Mouse (Mus musculus) lung, adult 2 months (tissue): Measurements from ENCODE around the gene Hmcn1. TPM values are rescaled to one million over a fixed set of nuclear protein-coding genes. Genes with fewer than 3 reads are reported as not detected.

ENCODE experiments used
- DNase-seq: peaks from one replicate; pipeline ENCODE4 v3.0.0; 2022
- H3K4me1 ChIP-seq: fragments of 200-500 bp; 2 replicates; pipeline ENCODE4 v1.6.1; 2011; ENCODE audit warnings: low read length; ENCODE audit not compliant: control insufficient read depth, insufficient read depth
- H3K4me3 ChIP-seq: fragments of 200-500 bp; replicated peaks from 2 replicates; pipeline ENCODE3; 2011; ENCODE audit warnings: low read depth, mild to moderate bottlenecking, control low read depth, low read length; ENCODE audit errors: extremely low read depth
- CTCF ChIP-seq: fragments of 200-500 bp; IDR thresholded peaks from 2 replicates; pipeline ENCODE4 v1.5.1; 2011; ENCODE audit warnings: mild to moderate bottlenecking, low read length, control low read depth; ENCODE audit not compliant: insufficient read depth
- POLR2A ChIP-seq: fragments of 200-500 bp; IDR thresholded peaks from 2 replicates; pipeline ENCODE4 v1.6.1; 2011; ENCODE audit warnings: low read depth, mild to moderate bottlenecking, control low read depth, low read length, borderline replicate concordance; ENCODE audit errors: extremely low read depth
- WGBS: fragments of 180-500 bp; shearing (Covaris S2); methylation state at CpG from one replicate; pipeline ENCODE4 v1.1.7; 2018; 5-methylcytosine and 5-hydroxymethylcytosine counted together
- polyA plus RNA-seq: library from polyadenylated mRNA; depleted of rRNA; stranded (reverse); fragments of >200 nt; gene quantifications from 2 replicates; pipeline ENCODE4 v1.2.3, GENCODE M21; 2012

The Hmcn1 gene
- polyA plus RNA-seq, 1 experiment, result 72.0 TPM

DNA sequence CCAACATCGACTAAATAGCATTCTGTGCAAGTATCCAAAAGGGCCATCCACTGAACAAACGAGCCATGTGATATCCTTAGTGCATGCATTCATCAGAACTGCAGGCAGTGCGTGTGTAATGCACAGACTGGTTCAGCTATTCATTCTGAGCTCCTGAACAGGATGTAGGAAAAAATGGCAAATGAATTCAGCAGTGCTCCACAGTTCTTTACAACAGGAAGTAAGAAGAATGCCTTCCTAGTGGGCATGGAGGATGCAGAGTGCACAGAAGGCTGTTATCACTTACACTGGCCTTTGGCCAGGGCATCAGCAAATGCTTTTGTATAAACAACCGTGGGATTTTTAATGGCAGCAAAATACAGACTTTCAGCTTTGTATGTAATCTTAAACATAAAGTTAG, 103.2 kb downstream of the Hmcn1 start:
- H3K4me1 ChIP-seq, result peaks cover 8% of the 10 kb centered on the region
- WGBS, result 49% methylated on average over 4 of the region's 4 CpGs
- no peak overlapping the region for H3K4me3 ChIP-seq
- TF ChIP-seq POLR2A (no peak), CTCF (no peak)
- no peak for DNase-seq

DNA sequence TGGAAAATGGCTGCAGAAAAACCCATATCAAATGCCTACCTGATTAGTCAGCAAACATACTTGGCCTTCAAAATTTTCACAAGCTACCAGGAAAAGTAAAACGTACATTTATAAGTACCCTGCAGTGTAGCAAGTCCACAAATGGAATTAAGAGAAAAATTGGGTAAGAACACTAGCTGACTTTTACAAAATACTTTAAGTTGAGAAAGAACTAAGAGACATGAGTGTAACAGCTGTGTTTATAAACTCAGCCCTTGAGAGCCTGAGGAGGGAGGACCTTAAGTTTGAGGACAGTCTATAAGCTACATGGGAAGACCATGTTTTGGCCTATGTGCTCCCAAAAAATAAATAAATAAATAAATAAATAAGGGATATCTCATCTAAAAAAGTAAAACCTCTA, 107.0 kb downstream of the Hmcn1 start:
- Histone ChIP-seq H3K4me1 (peaks cover 6% of the 10 kb centered on the region), H3K4me3 (no peak overlapping the region)
- WGBS, result 74% methylated on average over 1 of the region's 1 CpGs
- no peak for DNase-seq
- TF ChIP-seq CTCF, result no peak

DNA sequence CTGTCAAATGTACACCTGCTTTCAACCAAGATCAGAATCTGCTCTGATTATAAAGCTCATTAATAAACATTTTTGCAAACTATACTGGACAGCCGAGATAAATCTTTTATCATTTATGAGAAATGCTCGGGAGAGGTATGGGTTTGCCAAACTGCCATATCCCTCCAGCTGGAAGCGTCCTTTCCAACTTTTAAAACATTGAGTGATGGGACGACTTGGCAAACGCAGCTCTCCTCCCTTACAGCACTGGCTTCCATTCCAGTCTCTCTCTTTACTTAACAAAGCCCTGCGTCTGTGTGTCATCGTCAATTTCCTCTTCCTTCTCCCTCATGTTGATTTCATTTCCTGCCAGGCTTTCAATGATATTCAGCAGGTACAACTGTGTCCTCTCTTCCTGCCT, 114.8 kb downstream of the Hmcn1 start:
- peaks cover 24% of the 10 kb centered on the region for H3K4me1 ChIP-seq
- DNase-seq, result no peak
- TF ChIP-seq POLR2A, result no peak
- no peak for TF ChIP-seq CTCF
- WGBS, result 39% methylated on average over 7 of the region's 7 CpGs
- H3K4me3 ChIP-seq, result no peak overlapping the region

DNA sequence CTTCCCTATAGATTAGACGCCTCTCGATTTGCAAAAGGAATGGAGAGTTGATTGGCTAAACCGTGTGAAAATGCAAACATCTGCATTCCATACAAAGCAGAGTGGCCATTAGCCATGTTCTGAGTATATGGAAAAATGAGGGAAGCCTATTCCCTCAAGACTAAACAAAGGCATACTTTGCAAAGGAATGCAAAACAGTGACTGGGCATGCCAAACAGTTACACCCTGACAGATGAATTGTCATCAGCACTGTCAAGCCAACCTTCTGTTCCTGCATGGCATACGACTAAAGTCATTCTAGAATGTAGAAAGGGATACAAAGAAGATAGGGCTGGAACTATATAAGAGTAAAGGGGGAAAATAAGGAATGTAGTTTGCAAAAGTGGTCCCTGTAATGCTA, 115.3 kb downstream of the Hmcn1 start:
- H3K4me3 ChIP-seq, result no peak overlapping the region
- no peak for TF ChIP-seq CTCF
- no peak for TF ChIP-seq POLR2A
- WGBS, result 35% methylated on average over 4 of the region's 4 CpGs
- H3K4me1 ChIP-seq, result peaks cover 24% of the 10 kb centered on the region
- DNase-seq, result no peak

DNA sequence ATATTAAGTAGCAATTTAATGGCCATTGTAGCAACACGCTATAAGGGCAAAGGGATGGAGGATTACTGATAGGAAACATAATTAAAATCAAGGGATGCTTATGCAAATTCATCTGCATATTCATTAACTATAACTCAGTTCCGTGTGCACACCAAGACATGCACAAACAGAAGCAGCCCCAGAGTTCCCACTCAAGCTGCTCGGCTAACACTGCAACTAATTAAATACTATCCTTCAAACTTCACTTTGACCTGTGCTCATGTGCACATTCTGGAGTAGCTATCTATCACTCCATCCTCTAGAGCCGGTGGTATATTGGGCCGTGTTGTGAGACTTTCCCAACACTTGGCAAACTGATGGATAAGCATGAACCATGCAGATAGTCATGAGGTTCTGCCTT, 119.2 kb downstream of the Hmcn1 start:
- 77% methylated on average over 5 of the region's 5 CpGs for WGBS
- no peak for DNase-seq

DNA sequence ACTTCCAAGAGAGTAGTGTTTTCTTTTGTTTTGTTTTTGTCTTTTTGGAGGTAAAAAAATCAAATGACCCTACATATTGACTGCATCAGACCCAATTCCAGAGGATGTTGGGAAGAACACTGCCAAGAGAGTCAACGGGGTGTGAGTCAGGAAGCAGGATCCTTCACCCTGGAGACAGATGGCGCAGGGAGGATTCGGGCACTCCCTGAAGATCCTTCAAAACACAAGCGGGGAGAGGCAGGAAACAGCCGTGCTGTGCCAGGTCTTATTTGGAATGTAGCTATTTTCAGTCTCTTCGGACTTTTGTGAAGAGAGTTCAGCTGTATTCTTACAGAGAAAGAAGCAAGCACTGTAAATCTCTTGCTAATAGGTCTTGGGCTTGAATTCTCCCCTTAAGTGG, 120.0 kb downstream of the Hmcn1 start:
- H3K4me3 ChIP-seq, result no peak overlapping the region
- TF ChIP-seq CTCF, result no peak
- TF ChIP-seq POLR2A, result no peak
- WGBS, result 23% methylated on average over 6 of the region's 6 CpGs
- DNase-seq, result no peak
- H3K4me1 ChIP-seq, result peaks cover 19% of the 10 kb centered on the region

More for the DNA sequence above, 119.2 kb downstream of the Hmcn1 start:
- Histone ChIP-seq H3K4me3 (no peak overlapping the region), H3K4me1 (peaks cover 24% of the 10 kb centered on the region)
- TF ChIP-seq POLR2A, result no peak
- no peak for TF ChIP-seq CTCF

DNA sequence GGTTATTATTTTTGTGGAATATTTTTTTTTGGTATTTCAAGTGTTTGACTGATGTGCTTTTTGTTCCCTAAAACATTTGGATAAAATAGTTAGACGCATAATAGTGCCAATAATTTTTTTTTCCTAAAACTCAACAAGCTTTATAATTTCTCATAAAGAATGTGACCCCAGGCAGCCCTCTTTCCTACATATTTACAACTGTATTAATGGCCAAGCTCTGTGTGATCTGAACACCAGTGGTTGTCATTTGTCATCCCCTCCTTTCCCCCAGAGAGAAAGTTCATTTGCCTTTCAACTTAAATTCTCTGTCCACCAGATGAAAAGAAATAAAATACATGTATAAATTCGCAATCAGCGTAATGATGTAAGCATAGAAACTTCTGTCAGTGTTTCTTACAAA, 121.1 kb downstream of the Hmcn1 start:
- Histone ChIP-seq H3K4me3 (no peak overlapping the region), H3K4me1 (peaks cover 13% of the 10 kb centered on the region)
- TF ChIP-seq CTCF (no peak), POLR2A (no peak)
- 64% methylated on average over 3 of the region's 3 CpGs for WGBS
- DNase-seq, result no peak

DNA sequence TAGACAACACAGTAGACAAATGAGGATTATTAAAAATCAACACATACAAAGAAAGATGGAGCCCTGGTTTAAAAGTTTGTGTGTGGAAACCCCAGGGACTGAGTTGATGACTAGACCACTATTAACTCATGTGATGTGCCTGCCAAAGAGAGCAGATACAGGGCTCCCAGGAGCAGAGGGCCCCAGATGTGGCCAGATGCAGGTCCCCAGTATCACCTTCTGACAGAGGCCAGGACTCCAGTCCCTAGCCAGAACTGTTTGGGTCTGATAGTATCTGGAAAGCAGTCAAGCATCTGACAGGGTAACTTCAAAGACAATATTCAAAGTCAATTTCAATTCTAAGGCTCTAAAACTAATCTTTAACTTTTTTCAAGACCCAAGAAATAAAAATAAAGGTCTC, 124.0 kb downstream of the Hmcn1 start:
- no peak for TF ChIP-seq CTCF
- TF ChIP-seq POLR2A, result no peak
- H3K4me3 ChIP-seq, result no peak overlapping the region
- H3K4me1 ChIP-seq, result peaks cover 12% of the 10 kb centered on the region
- DNase-seq, result no peak

DNA sequence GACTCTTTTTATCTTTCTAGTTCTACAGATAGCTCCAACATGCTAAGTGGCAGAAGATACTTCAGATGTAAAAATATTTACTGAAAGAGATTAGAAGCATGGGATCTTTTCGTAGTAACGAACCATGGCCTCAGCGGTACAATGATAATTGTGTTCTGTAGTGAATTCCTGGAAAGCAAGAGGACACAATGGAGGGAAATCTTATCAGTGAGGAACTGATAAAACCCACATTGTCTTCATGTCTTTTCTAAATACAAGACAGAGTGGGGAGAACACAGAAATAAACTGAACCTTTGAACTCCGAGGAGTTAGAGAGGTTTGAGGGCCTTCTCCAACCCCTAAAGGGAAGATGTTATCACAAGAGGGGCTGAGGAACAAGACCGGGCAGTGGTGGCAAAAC, 126.6 kb downstream of the Hmcn1 start:
- H3K4me3 ChIP-seq, result no peak overlapping the region
- 33% methylated on average over 5 of the region's 5 CpGs for WGBS
- peaks cover 8% of the 10 kb centered on the region for H3K4me1 ChIP-seq
- TF ChIP-seq CTCF, result no peak
- no peak for TF ChIP-seq POLR2A
- no peak for DNase-seq

DNA sequence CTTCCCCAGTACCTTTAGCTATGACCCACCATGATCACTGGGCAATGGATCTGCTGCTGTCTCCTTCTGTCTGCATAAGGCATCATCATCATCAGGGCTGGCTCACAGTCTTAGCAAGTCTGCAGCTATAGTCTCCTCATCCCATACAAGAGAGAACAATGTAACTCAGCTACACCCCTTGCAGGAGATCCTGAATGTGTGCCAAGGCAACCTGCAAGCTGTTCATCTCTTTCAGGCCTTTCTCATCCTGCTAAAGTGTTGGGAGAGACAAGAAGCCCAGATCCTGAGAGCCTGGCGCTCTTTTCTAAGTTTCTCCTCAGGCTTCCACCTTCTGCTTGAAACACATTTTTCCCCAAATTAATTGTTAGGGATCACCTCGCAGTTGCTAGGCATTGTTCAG, 135.5 kb downstream of the Hmcn1 start:
- DNase-seq, result no peak
- TF ChIP-seq POLR2A, result no peak
- no peak for TF ChIP-seq CTCF
- Histone ChIP-seq H3K4me3 (no peak overlapping the region), H3K4me1 (no peaks in the 10 kb centered on the region)
- WGBS, result 87% methylated on average over 2 of the region's 2 CpGs

DNA sequence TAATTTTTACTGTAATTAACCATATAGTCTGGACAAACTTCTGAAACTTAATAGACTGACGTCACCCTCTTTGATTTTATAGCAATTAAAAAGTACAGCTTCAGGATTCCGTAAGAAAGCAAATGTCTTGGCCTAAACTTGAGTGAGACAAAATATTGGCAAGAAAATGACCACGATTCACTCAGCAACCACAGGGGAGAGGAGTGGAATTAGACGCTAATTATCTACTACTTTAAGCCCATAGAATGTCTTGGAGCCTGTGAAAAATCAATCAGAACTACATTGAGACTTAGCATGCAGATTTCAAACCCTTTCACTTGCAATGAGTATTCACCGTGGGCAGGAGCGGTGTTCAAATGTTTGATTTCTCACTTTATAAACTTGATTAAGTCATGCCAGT, 159.8 kb downstream of the Hmcn1 start:
- no peak overlapping the region for H3K4me3 ChIP-seq
- DNase-seq, result no peak
- TF ChIP-seq POLR2A (no peak), CTCF (no peak)
- WGBS, result 71% methylated on average over 6 of the region's 6 CpGs
- peaks cover 3% of the 10 kb centered on the region for H3K4me1 ChIP-seq

DNA sequence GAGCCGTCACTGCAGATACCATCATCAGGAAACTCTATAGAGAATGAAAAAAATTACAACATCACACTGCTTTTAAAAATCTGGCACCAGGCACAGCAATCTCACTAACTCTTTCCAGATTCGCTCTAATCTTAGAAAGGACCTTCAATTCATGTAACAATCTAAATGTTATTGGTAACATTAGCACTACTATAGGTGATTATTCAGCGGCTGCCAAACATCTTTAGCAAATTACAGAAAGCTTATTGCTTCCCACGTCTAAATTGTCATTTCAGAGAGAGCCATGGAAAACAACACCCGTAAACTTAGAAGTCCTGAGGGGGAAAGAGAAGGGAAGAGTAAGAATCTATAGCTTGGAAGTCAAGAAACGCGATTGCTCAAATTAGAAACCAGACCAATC, 163.4 kb downstream of the Hmcn1 start:
- Histone ChIP-seq H3K4me1 (peaks cover 3% of the 10 kb centered on the region), H3K4me3 (no peak overlapping the region)
- no peak for DNase-seq
- 73% methylated on average over 7 of the region's 7 CpGs for WGBS
- TF ChIP-seq POLR2A, result no peak
- TF ChIP-seq CTCF, result no peak
